Mouse (Mus musculus) liver, postnatal 0 days (tissue): ENCODE results near the gene Hes7. TPM values are rescaled to one million over a fixed set of nuclear protein-coding genes. Genes with fewer than 3 reads are reported as not detected.

ENCODE experiments used
- ATAC-seq: fragments of 200-750 bp; cut with Nextera tagmentation; 2 replicates; pipeline ENCODE4 v1.8.0; 2017; ENCODE audit warnings: mild to moderate bottlenecking, moderate library complexity
- DNase-seq: peaks from one replicate; pipeline ENCODE4 v3.0.0-alpha.2; 2016
- H3K27ac ChIP-seq: fragments of 300-500 bp; sonication (generic); 2 replicates; pipeline ENCODE4 v1.5.1; 2014; ENCODE audit warnings: antibody characterized with exemption, moderate library complexity, mild to moderate bottlenecking, low read depth
- H3K27me3 ChIP-seq: fragments of 300-500 bp; sonication (generic); 2 replicates; pipeline ENCODE4 v1.6.1; 2014; ENCODE audit warnings: low read length, control low read depth, mixed read lengths; ENCODE audit not compliant: insufficient read depth
- H3K36me3 ChIP-seq: fragments of 300-500 bp; sonication (generic); replicated peaks from 2 replicates; pipeline ENCODE4 v1.6.1; 2014; ENCODE audit warnings: mild to moderate bottlenecking, control low read depth, low read length, moderate library complexity, mixed read lengths; ENCODE audit not compliant: insufficient read depth
- H3K4me1 ChIP-seq: fragments of 300-500 bp; sonication (generic); 2 replicates; pipeline ENCODE4 v1.6.1; 2014; ENCODE audit warnings: antibody characterized with exemption, mild to moderate bottlenecking, control low read depth; ENCODE audit not compliant: insufficient read depth
- H3K4me2 ChIP-seq: fragments of 300-500 bp; sonication (generic); 2 replicates; pipeline ENCODE4 v1.6.1; 2014; ENCODE audit warnings: low read depth, mild to moderate bottlenecking, low read length, moderate library complexity, mixed read lengths
- H3K4me3 ChIP-seq: fragments of 300-500 bp; sonication (generic); 2 replicates; pipeline ENCODE4 v1.5.1; 2014; ENCODE audit warnings: low read depth, low read length
- H3K9ac ChIP-seq: fragments of 300-500 bp; sonication (generic); replicated peaks from 2 replicates; pipeline ENCODE4 v1.6.1; 2014; ENCODE audit warnings: mild to moderate bottlenecking, moderate library complexity
- H3K9me3 ChIP-seq: fragments of 300-500 bp; sonication (generic); 2 replicates; pipeline ENCODE4 v1.6.1; 2016; ENCODE audit warnings: mild to moderate bottlenecking, control low read depth, low read length, mixed read lengths
- CTCF ChIP-seq: sonication (generic); IDR thresholded peaks from 2 replicates; pipeline ENCODE4 v1.5.1; 2016; ENCODE audit warnings: antibody characterized with exemption, low read depth
- EP300 ChIP-seq: IDR thresholded peaks from 2 replicates; pipeline ENCODE4 v1.6.1; 2016; ENCODE audit warnings: antibody characterized with exemption, low read depth, mild to moderate bottlenecking
- WGBS: fragments of 180-500 bp; shearing (Covaris S2); extraction: QIAGEN DNeasy Blood & Tissue Kit; methylation state at CpG from one replicate; pipeline ENCODE4 v1.1.7; 2014; ENCODE audit not compliant: insufficient replicate concordance; 5-methylcytosine and 5-hydroxymethylcytosine counted together
- polyA plus RNA-seq: library from polyadenylated mRNA; unstranded; fragments of >200 nt; fragmentation: Nextera tagmentation; extraction: Ambion mirVana; gene quantifications from 2 replicates; pipeline ENCODE4 v1.2.1, GENCODE M21; 2015

Hes7 gene
- polyA plus RNA-seq, result 0.07 and 0.15 TPM in 2 replicates

GRCm38 (mm10) chr11:69120221-69121000 is at the start of gene Hes7:
Hes7 (plus strand) TSS chr11:69120404.
- H3K4me3 ChIP-seq, result peak within 1 kb of the TSS; percentile 68
- ATAC-seq (no peak), DNase-seq (peak; percentile 28)
- H3K4me1 ChIP-seq, result peaks cover 50% of the 10 kb centered on the region
- H3K4me2 ChIP-seq, result peak within 1 kb of the TSS; percentile 98
- no peaks in the 10 kb centered on the region for H3K36me3 ChIP-seq
- H3K9me3 ChIP-seq, result no peaks in the 10 kb centered on the region
- TF ChIP-seq EP300 (no peak), CTCF (no peak)
- no peak within 1 kb of the TSS for H3K27ac ChIP-seq
- H3K27me3 ChIP-seq, result peaks cover 20% of the 10 kb centered on the region
- WGBS, result 1% methylated on average over 27 of the region's 27 CpGs
- H3K9ac ChIP-seq, result peak within 1 kb of the TSS; percentile 67

- under 1% methylated on average over 46 of the region's 47 CpGs for whole genome bisulfite sequencing
- H3K9me3 ChIP-seq, result no peaks in the 10 kb centered on the region
- peak within 1 kb of the TSS; percentile 71 for H3K9ac ChIP-seq
- H3K36me3 ChIP-seq, result no peaks in the 10 kb centered on the region
- TF ChIP-seq CTCF (no peak), EP300 (peak; percentile 62; the same call in 1 of the 2 replicates)
- H3K4me2 ChIP-seq, result peak within 1 kb of the TSS; percentile 89
- no peaks in the 10 kb centered on the region for H3K27me3 ChIP-seq
- peak within 1 kb of the TSS; percentile 50 for H3K27ac ChIP-seq
- peak within 1 kb of the TSS; percentile 58 for H3K4me3 ChIP-seq
- peaks cover 49% of the 10 kb centered on the region for H3K4me1 ChIP-seq
- ATAC-seq (peak; percentile 73), DNase-seq (peak; percentile 94)
Measured at GRCm38 (mm10) chr11:69070590-69071222, 49.5 kb upstream of the Hes7 start, which contains the start of gene Tmem107. Tmem107 (plus strand) TSS chr11:69070806.

DNA sequence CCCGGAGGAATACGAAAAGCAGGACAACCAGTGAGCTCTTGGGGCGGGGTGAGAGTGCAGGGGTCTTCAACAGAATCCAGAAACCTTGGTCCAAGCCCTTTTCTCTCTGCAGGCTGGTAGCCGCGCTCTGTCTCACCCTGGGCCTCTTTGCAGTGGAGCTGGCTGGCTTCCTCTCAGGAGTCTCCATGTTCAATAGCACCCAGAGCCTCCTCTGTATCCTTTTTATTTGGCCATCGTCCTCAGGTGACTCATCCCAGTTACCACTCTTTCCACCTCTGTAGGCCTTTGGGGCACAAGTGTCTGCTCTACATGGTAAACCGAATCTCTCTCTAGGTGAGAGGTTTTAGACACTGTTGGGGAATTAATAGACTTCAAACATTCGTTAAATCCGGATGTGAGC is 48.9 kb upstream of the Hes7 start:
- Histone ChIP-seq H3K27ac (peak overlapping the region; percentile 50), H3K36me3 (no peaks in the 10 kb centered on the region), H3K27me3 (no peaks in the 10 kb centered on the region), H3K9me3 (no peaks in the 10 kb centered on the region), H3K4me2 (peak overlapping the region; percentile 89), H3K4me1 (peaks cover 44% of the 10 kb centered on the region), H3K4me3 (peak overlapping the region; percentile 58), H3K9ac (peak overlapping the region; percentile 71)
- 29% methylated on average over 9 of the region's 9 CpGs for WGBS
- DNase-seq (no peak), ATAC-seq (no peak)
- TF ChIP-seq CTCF (no peak), EP300 (no peak)

GRCm38 (mm10) chr11:69072234-69072633 is 48.0 kb upstream of the Hes7 start:
- Histone ChIP-seq H3K4me1 (peaks cover 37% of the 10 kb centered on the region), H3K4me2 (peak overlapping the region; percentile 72), H3K9me3 (no peaks in the 10 kb centered on the region), H3K36me3 (no peaks in the 10 kb centered on the region), H3K27ac (peak overlapping the region; percentile 79), H3K9ac (no peak overlapping the region; the same call in 1 of the 2 replicates), H3K4me3 (no peak overlapping the region), H3K27me3 (no peaks in the 10 kb centered on the region)
- WGBS, result 82% methylated on average over 11 of the region's 11 CpGs
- DNase-seq (no peak), ATAC-seq (no peak)
- TF ChIP-seq EP300, result no peak
- TF ChIP-seq CTCF, result no peak

DNA sequence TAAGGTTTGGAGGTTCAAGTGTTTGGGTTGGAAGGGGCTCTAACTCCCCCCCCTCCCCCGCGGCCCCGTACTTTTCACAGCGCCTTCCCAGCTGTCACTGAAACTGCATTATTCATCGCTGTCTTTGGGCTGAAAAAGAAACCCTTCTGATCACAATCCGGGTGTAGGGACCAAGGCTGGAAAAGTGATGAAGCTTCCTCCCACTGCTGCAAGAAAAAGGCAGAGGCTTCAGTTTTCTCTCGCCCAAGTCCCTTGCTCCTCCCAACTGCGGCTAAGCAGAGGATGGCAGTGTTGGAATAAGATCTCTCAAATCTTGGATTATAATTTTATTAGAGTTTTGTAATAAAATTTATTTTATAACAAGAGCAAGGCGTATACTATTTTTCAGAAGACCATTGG is 47.5 kb upstream of the Hes7 start:
- peak overlapping the region; percentile 78 for H3K9ac ChIP-seq

More for the DNA sequence above, 47.5 kb upstream of the Hes7 start:
- DNase-seq (no peak), ATAC-seq (no peak)
- peaks cover 33% of the 10 kb centered on the region for H3K4me1 ChIP-seq
- H3K27me3 ChIP-seq, result no peaks in the 10 kb centered on the region
- no peaks in the 10 kb centered on the region for H3K36me3 ChIP-seq
- WGBS, result 17% methylated on average over 9 of the region's 9 CpGs
- peak overlapping the region; percentile 79 for H3K27ac ChIP-seq
- H3K4me2 ChIP-seq, result peak overlapping the region; percentile 72
- no peaks in the 10 kb centered on the region for H3K9me3 ChIP-seq
- no peak for TF ChIP-seq CTCF
- TF ChIP-seq EP300, result no peak
- H3K4me3 ChIP-seq, result peak overlapping the region; percentile 27
